Mouse (Mus musculus) erythroblast, embryonic 14.5 days (primary cell): ENCODE data around the gene Arl15.

Experiments used
- GATA1 ChIP-seq: IDR thresholded peaks from 2 replicates; pipeline ENCODE4 v1.6.1; 2012; ENCODE audit warnings: low read length, inconsistent platforms, mixed read lengths
- TAL1 ChIP-seq: IDR thresholded peaks from 3 replicates; pipeline ENCODE4 v1.6.1; 2012; ENCODE audit warnings: low read length, inconsistent platforms, mixed read lengths

DNA sequence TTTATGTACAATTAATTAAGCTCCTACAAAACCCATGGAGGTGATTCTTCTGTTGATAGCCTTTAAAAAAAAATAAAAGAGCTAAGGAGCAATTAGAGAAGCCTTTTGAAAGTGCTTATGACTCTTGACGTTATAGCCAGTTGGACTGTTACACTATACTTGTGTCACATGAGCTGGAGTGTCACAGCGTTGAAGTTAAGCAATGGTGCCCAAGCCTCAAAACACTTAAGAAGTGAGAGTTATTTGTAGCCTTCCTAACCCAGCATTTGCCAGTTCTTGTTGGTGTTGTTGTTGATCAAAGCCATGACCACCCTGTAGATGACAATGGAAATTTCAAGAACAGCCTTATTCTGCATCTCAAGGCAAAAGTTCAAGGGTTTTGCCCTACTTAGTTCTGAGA, 198.8 kb downstream of the Arl15 start:
- TF ChIP-seq GATA1 (no peak), TAL1 (no peak)
